Mouse (Mus musculus) forebrain, embryonic 11.5 days (tissue): ENCODE data around the gene Col19a1. TPM values are rescaled to one million over a fixed set of nuclear protein-coding genes. Genes with fewer than 3 reads are reported as not detected.

Source experiments
- ATAC-seq: fragments of 200-750 bp; cut with Nextera tagmentation; replicated peaks from 2 replicates; pipeline ENCODE4 v1.8.0; 2017; ENCODE audit warnings: moderate TSS enrichment; ENCODE audit not compliant: low FRiP score
- DNase-seq: peaks from one replicate; pipeline ENCODE4 v3.0.0-alpha.2; 2017; ENCODE audit warnings: low spot score
- H3K27ac ChIP-seq: fragments of 300-500 bp; sonication (generic); 2 replicates; pipeline ENCODE4 v1.5.1; 2014; ENCODE audit warnings: low read depth, low read length
- H3K27me3 ChIP-seq: fragments of 300-500 bp; sonication (generic); 2 replicates; pipeline ENCODE4 v1.6.1; 2014; ENCODE audit warnings: mild to moderate bottlenecking, low read length, mixed read lengths; ENCODE audit not compliant: control insufficient read depth, insufficient read depth
- H3K36me3 ChIP-seq: fragments of 300-500 bp; sonication (generic); 2 replicates; pipeline ENCODE4 v1.6.1; 2014; ENCODE audit warnings: mild to moderate bottlenecking, low read length, moderate library complexity, mixed read lengths; ENCODE audit not compliant: control insufficient read depth, insufficient read depth
- H3K4me1 ChIP-seq: fragments of 300-500 bp; sonication (generic); replicated peaks from 2 replicates; pipeline ENCODE4 v1.6.1; 2014; ENCODE audit warnings: low read length, mixed read lengths; ENCODE audit not compliant: control insufficient read depth, insufficient read depth
- H3K4me2 ChIP-seq: fragments of 300-500 bp; sonication (generic); 2 replicates; pipeline ENCODE4 v1.6.1; 2014; ENCODE audit warnings: low read depth, mild to moderate bottlenecking, low read length, moderate library complexity, mixed read lengths; ENCODE audit not compliant: severe bottlenecking
- H3K4me3 ChIP-seq: fragments of 300-500 bp; sonication (generic); 2 replicates; pipeline ENCODE4 v1.5.1; 2014; ENCODE audit warnings: low read depth, low read length
- H3K9ac ChIP-seq: fragments of 300-500 bp; sonication (generic); 2 replicates; pipeline ENCODE4 v1.6.1; 2014; ENCODE audit warnings: low read length
- H3K9me3 ChIP-seq: fragments of 300-500 bp; sonication (generic); 2 replicates; pipeline ENCODE4 v1.6.1; 2016; ENCODE audit warnings: low read length, mixed read lengths; ENCODE audit not compliant: control insufficient read depth
- WGBS: fragments of 180-500 bp; shearing (Covaris S2); extraction: QIAGEN DNeasy Blood & Tissue Kit; methylation state at CpG from one replicate; pipeline ENCODE4 v1.1.7; 2014; 5-methylcytosine and 5-hydroxymethylcytosine counted together
- polyA plus RNA-seq: library from polyadenylated mRNA; unstranded; fragments of >200 nt; fragmentation: Nextera tagmentation; extraction: Ambion mirVana; gene quantifications from 2 replicates; pipeline ENCODE4 v1.2.1, GENCODE M21; 2014

Col19a1 gene
- polyA plus RNA-seq, 1 experiment from 2014 or later = 0.29 TPM

DNA sequence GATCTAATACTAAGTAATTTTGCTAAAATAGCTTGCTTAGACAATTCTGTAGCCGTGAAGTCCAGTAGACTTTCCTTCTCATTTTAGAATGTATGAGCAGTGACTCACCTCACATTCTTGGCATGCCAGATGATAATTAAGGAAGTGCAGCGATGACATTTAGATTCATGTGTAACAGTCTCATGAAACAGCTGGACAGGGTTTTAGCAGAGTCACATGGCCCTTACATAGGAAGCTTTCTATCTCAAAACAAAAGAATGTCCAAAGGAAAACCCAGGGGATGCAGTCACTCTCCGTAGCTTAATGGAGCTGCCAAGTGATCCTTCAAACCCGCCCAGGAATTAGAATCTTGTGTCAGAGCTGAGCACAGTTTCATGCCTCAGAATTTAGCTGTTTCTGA lies 33.8 kb downstream of the Col19a1 start:
- Histone ChIP-seq H3K27me3 (no peaks in the 10 kb centered on the region), H3K4me2 (no peak overlapping the region), H3K27ac (no peak overlapping the region), H3K36me3 (no peaks in the 10 kb centered on the region), H3K4me3 (no peak overlapping the region), H3K4me1 (no peaks in the 10 kb centered on the region), H3K9me3 (no peaks in the 10 kb centered on the region), H3K9ac (no peak overlapping the region)
- no peak for DNase-seq
- ATAC-seq = no peak
- 43% methylated on average over 4 of the region's 4 CpGs for WGBS

DNA sequence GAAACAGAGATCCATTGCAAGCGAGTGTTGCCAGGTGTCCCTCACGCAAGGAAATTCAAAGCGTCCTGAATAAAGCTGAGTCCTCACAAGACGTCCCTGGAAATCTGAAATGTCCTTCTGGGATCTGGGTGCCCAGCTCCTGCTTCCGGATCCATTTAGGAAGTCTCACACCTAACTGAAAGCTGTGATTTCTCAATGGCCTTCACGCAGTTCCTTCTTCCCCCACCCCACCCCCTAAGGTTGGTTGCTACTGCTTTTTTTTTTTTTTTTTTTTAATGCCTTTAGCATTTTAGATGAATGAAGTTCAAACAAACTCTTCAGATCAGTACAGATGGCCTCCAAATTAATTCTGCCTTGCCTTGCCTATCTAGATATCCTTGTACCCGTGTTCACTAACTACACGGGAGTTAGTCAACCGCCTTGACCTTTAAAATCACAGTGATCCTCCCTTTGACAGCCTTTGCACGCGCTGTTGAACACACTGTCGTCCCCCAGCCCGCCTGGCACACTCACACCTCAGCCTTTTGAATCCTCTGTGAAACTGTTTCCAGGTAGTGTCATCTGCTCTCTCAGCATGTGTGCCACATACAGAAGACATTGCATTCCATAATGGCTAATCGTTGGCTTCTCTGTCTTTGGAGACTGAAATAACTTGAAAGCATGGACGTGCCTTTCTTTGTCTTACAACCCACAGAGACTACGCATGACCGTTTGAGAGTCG lies 36.6 kb downstream of the Col19a1 start:
- H3K27me3 ChIP-seq = no peaks in the 10 kb centered on the region
- no peak for ATAC-seq
- no peak overlapping the region for H3K4me3 ChIP-seq
- no peak overlapping the region for H3K9ac ChIP-seq
- H3K4me2 ChIP-seq = no peak overlapping the region
- no peak overlapping the region for H3K27ac ChIP-seq
- H3K9me3 ChIP-seq = no peaks in the 10 kb centered on the region
- H3K36me3 ChIP-seq = no peaks in the 10 kb centered on the region
- H3K4me1 ChIP-seq = no peaks in the 10 kb centered on the region
- WGBS = 87% methylated on average over 18 of the region's 18 CpGs
- no peak for DNase-seq

DNA sequence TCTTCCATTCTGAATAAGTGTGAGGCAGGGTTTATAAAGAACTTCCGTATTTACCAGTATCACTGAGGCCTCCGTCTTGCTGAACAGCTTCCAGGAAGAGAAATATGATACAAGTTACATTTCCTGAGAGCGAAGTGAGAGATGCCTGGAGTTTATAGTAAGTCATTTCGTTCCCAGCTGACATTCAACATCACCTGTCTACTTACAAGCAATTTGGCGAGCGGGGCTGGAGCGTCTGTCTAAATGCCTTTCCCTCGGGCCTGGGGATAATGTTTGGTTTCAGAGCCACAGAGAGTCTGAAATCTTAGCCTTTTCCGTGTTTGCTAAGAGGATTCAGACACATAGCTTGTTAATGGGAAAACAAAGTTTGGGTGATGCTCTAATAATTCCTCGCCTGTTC lies 37.2 kb downstream of the Col19a1 start:
- Histone ChIP-seq H3K9ac (no peak overlapping the region), H3K27me3 (no peaks in the 10 kb centered on the region), H3K36me3 (no peaks in the 10 kb centered on the region), H3K4me3 (no peak overlapping the region), H3K4me2 (no peak overlapping the region), H3K4me1 (no peaks in the 10 kb centered on the region), H3K9me3 (no peaks in the 10 kb centered on the region), H3K27ac (no peak overlapping the region)
- ATAC-seq (no peak), DNase-seq (no peak)
- 78% methylated on average over 10 of the region's 10 CpGs for WGBS

DNA sequence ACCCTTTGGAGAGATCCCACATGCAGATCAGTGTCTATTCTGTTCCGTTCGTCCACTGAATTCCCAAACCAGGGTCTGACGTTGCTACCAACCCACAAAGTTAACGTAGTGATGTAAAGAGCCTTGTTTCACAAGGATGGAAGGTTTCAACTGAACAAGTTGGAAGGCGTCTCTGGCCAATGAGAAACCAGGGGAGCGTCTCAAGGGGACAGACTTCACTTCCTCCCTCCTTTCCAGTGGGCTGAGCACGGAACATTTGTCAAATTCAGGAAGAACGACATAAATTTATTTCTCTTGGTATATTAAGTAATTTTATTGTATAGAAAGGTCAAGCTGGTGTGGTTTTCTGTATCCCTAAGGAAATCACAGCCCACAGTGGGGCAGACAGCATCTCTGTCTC lies 38.2 kb downstream of the Col19a1 start:
- ATAC-seq = no peak
- WGBS = 83% methylated on average over 8 of the region's 8 CpGs

GRCm38 (mm10) chr1:24547574-24547973 lies 39.7 kb downstream of the Col19a1 start:
- WGBS = 86% methylated on average over 1 of the region's 1 CpGs
- no peak for DNase-seq
- H3K27me3 ChIP-seq = no peaks in the 10 kb centered on the region

More for the DNA sequence above, 38.2 kb downstream of the Col19a1 start:
- no peaks in the 10 kb centered on the region for H3K27me3 ChIP-seq
- no peak for DNase-seq
- H3K4me2 ChIP-seq = no peak overlapping the region
- H3K27ac ChIP-seq = no peak overlapping the region
- H3K4me3 ChIP-seq = no peak overlapping the region
- no peaks in the 10 kb centered on the region for H3K36me3 ChIP-seq
- no peaks in the 10 kb centered on the region for H3K4me1 ChIP-seq
- no peak overlapping the region for H3K9ac ChIP-seq
- no peaks in the 10 kb centered on the region for H3K9me3 ChIP-seq

GRCm38 (mm10) chr1:24539852-24540251 lies 47.4 kb downstream of the Col19a1 start:
- no peak overlapping the region for H3K4me3 ChIP-seq
- H3K4me1 ChIP-seq = no peaks in the 10 kb centered on the region
- H3K27ac ChIP-seq = no peak overlapping the region
- no peak overlapping the region for H3K9ac ChIP-seq
- DNase-seq = no peak
- H3K4me2 ChIP-seq = no peak overlapping the region
- no peaks in the 10 kb centered on the region for H3K27me3 ChIP-seq
- no peaks in the 10 kb centered on the region for H3K9me3 ChIP-seq
- no peak for ATAC-seq
- WGBS = 76% methylated on average over 1 of the region's 1 CpGs
- no peaks in the 10 kb centered on the region for H3K36me3 ChIP-seq

More at GRCm38 (mm10) chr1:24547574-24547973, 39.7 kb downstream of the Col19a1 start:
- Histone ChIP-seq H3K4me3 (no peak overlapping the region), H3K4me2 (no peak overlapping the region), H3K36me3 (no peaks in the 10 kb centered on the region), H3K9ac (no peak overlapping the region), H3K27ac (no peak overlapping the region), H3K9me3 (no peaks in the 10 kb centered on the region), H3K4me1 (no peaks in the 10 kb centered on the region)
- no peak for ATAC-seq

GRCm38 (mm10) chr1:24527194-24527593 lies 60.1 kb downstream of the Col19a1 start:
- Histone ChIP-seq H3K9ac (no peak overlapping the region), H3K4me3 (no peak overlapping the region), H3K36me3 (no peaks in the 10 kb centered on the region), H3K9me3 (no peaks in the 10 kb centered on the region), H3K4me1 (no peaks in the 10 kb centered on the region), H3K27ac (no peak overlapping the region), H3K4me2 (no peak overlapping the region), H3K27me3 (no peaks in the 10 kb centered on the region)
- ATAC-seq (no peak), DNase-seq (no peak)
- WGBS = 88% methylated on average over 2 of the region's 2 CpGs

GRCm38 (mm10) chr1:24517462-24517861 lies 69.8 kb downstream of the Col19a1 start:
- H3K4me1 ChIP-seq = no peaks in the 10 kb centered on the region
- no peaks in the 10 kb centered on the region for H3K9me3 ChIP-seq
- no peaks in the 10 kb centered on the region for H3K27me3 ChIP-seq
- 85% methylated on average over 4 of the region's 4 CpGs for WGBS
- no peak for ATAC-seq
- no peak overlapping the region for H3K4me3 ChIP-seq
- H3K36me3 ChIP-seq = no peaks in the 10 kb centered on the region
- no peak overlapping the region for H3K9ac ChIP-seq
- no peak overlapping the region for H3K4me2 ChIP-seq
- DNase-seq = no peak
- no peak overlapping the region for H3K27ac ChIP-seq

- H3K36me3 ChIP-seq = no peaks in the 10 kb centered on the region
- no peak overlapping the region for H3K4me2 ChIP-seq
- 95% methylated on average over 5 of the region's 5 CpGs for WGBS
- ATAC-seq (no peak), DNase-seq (no peak)
- no peak overlapping the region for H3K9ac ChIP-seq
- H3K4me3 ChIP-seq = no peak overlapping the region
- H3K9me3 ChIP-seq = no peaks in the 10 kb centered on the region
- H3K4me1 ChIP-seq = no peaks in the 10 kb centered on the region
- H3K27ac ChIP-seq = no peak overlapping the region
- H3K27me3 ChIP-seq = no peaks in the 10 kb centered on the region
Measured at GRCm38 (mm10) chr1:24515341-24515740, 71.9 kb downstream of the Col19a1 start.
